In the genomic region with DNA sequence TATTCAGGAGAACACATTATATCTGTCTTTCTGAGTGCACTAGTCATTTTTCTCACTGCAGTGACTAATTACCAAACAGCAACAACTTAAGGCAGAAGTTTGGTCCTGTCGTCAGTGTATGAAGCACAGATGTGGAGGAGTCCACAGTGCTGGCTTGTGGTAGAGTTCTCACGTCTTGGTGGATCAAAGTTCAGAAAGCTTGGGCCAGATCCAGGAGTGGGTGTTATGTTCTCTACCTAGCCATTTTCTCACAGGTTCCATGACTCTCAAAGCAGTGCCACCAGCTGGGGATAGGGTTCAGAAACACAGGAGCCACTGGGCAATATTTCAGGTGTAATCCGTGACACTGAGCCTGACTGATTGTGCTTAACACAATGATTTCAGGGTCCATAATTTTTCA, we compare ENCODE assay signal across 24 mouse cellular contexts.
DNase-seq lines count a peak whose midpoint lies in the region; ATAC-seq lines count a peak whose summit lies in the region.
"Had no signal": no experiment of that assay in that cellular context is flagged by ENCODE, and none has a peak within 500 bp of the region (broad histone marks: within the 10 kb centered on the region; RNA-seq: fewer than 3 reads in every experiment).

No protein-coding gene starts in this region.

- H3K4me2 ChIP-seq in kidney, embryonic 15.5 days: no peak overlapping the region
- no peak overlapping the region for H3K4me2 ChIP-seq in hindbrain, embryonic 12.5 days (replicated peaks)
- H3K4me2 ChIP-seq: embryonic facial prominence, embryonic 12.5 days; embryonic facial prominence, embryonic 15.5 days; heart, embryonic 11.5 days; hindbrain, embryonic 14.5 days had no signal

- H3K9me3 ChIP-seq in kidney, embryonic 15.5 days (replicated peaks): no peaks in the 10 kb centered on the region
- H3K9me3 ChIP-seq in hindbrain, embryonic 12.5 days (replicated peaks): no peaks in the 10 kb centered on the region
- H3K9me3 ChIP-seq: embryonic facial prominence, embryonic 12.5 days; embryonic facial prominence, embryonic 15.5 days; hindbrain, embryonic 10.5 days had no signal

- no peaks in the 10 kb centered on the region for H3K27me3 ChIP-seq in kidney, embryonic 15.5 days
- no peaks in the 10 kb centered on the region for H3K27me3 ChIP-seq in hindbrain, embryonic 12.5 days
- H3K27me3 ChIP-seq: embryonic facial prominence, embryonic 12.5 days; embryonic facial prominence, embryonic 15.5 days had no signal

- H3K4me1 ChIP-seq in kidney, embryonic 15.5 days: peaks cover 19% of the 10 kb centered on the region; the same call in 1 of the 2 replicates
- 0 out of 2 replicates have a peak, but pooled peaks cover 6% of the 10 kb centered on the region for H3K4me1 ChIP-seq in hindbrain, embryonic 12.5 days
- H3K4me1 ChIP-seq: embryonic facial prominence, embryonic 12.5 days; embryonic facial prominence, embryonic 15.5 days had no signal

- H3K36me3 ChIP-seq in kidney, embryonic 15.5 days: no peaks in the 10 kb centered on the region
- H3K36me3 ChIP-seq in hindbrain, embryonic 12.5 days: no peaks in the 10 kb centered on the region
- H3K36me3 ChIP-seq: embryonic facial prominence, embryonic 12.5 days; embryonic facial prominence, embryonic 15.5 days; G1E; hindbrain, embryonic 10.5 days had no signal

- no peak overlapping the region for H3K27ac ChIP-seq in kidney, embryonic 15.5 days
- H3K27ac ChIP-seq in hindbrain, embryonic 12.5 days: no peak overlapping the region
- H3K27ac ChIP-seq: embryonic facial prominence, embryonic 12.5 days; embryonic facial prominence, embryonic 15.5 days; gastrocnemius, adult 2 months; hindbrain, embryonic 10.5 days; hindbrain, embryonic 14.5 days had no signal

- DNase-seq in kidney, adult 18-20 months: peak; percentile 28
- DNase-seq in kidney, adult 9 months: peak; percentile 75
- peak; percentile 60 to 72 for DNase-seq in kidney, postnatal 25 days
- DNase-seq in urinary bladder, postnatal 4 days (ENCODE audit: low spot score in 2 of 2): no peak
- DNase-seq: adrenal gland, postnatal 10 days; adrenal gland, postnatal 36 days; B cell, adult 2 months; cerebellum, adult 18-20 months; cerebellum, adult 9-10 months; cerebellum, postnatal 25 days; forebrain, postnatal 0 days; gastrocnemius, adult 2 months; gastrocnemius, postnatal 14 days had no signal

- no peak for ATAC-seq in kidney, embryonic 15.5 days (replicated peaks; ENCODE audit: low FRiP score)
- ATAC-seq in monocyte, adult 5-6 weeks (replicated peaks; ENCODE audit: insufficient number of reproducible peaks, low FRiP score, low TSS enrichment, poor library complexity, severe bottlenecking): no peak
- no peak for ATAC-seq in hindbrain, embryonic 12.5 days (ENCODE audit: low FRiP score)
- ATAC-seq: forebrain, embryonic 14.5 days; forebrain, postnatal 0 days; Patski had no signal

- no peak overlapping the region for H3K4me3 ChIP-seq in kidney, embryonic 15.5 days (replicated peaks)
- no peak overlapping the region for H3K4me3 ChIP-seq in hindbrain, embryonic 12.5 days
- H3K4me3 ChIP-seq: embryonic facial prominence, embryonic 12.5 days; embryonic facial prominence, embryonic 15.5 days; gastrocnemius, adult 2 months; hindbrain, embryonic 10.5 days had no signal

- WGBS in kidney, embryonic 15.5 days: 56% methylated on average over 3 of the region's 3 CpGs
- 84% methylated on average over 3 of the region's 3 CpGs for WGBS in hindbrain, embryonic 12.5 days

- H3K9ac ChIP-seq in kidney, embryonic 15.5 days: no peak overlapping the region
- H3K9ac ChIP-seq in hindbrain, embryonic 12.5 days: no peak overlapping the region
- H3K9ac ChIP-seq: embryonic facial prominence, embryonic 12.5 days; embryonic facial prominence, embryonic 15.5 days; forebrain, postnatal 0 days; hindbrain, embryonic 14.5 days had no signal

Comparison
In these comparisons a context has a peak if more than half of its experiments do, and no peak if none do; other contexts are left out.
1. DNase-seq: peak in kidney, adult 18-20 months (single experiment), kidney, adult 9 months (single experiment) and kidney, postnatal 25 days (2 of 2); none in urinary bladder, postnatal 4 days (0 of 2).